Mouse (Mus musculus): ENCODE data around the gene Mmd. TPM values are rescaled to one million over a fixed set of nuclear protein-coding genes. Genes with fewer than 3 reads are reported as not detected.
"Not testable (repeated sequence)": the region's sequence is repeated elsewhere in the genome, so short reads cannot be mapped to it uniquely, and the experiment has no call there.

Mmd gene
- polyA plus RNA-seq, 1 experiment from 2014 or later = 25.5 TPM

- peak; percentile 80 for ATAC-seq (ENCODE audit: low FRiP score, low TSS enrichment)
- peaks cover 28% of the 10 kb centered on the region; the same call in 1 of the 2 replicates for H3K36me3 ChIP-seq (ENCODE audit: control insufficient read depth, insufficient read depth, low read length)
- no peaks in the 10 kb centered on the region for H3K27me3 ChIP-seq (ENCODE audit: control insufficient read depth, insufficient read depth, low read length)
- H3K4me2 ChIP-seq (replicated peaks; ENCODE audit: low read depth, low read length) = no peak overlapping the region
- H3K9ac ChIP-seq (ENCODE audit: low read depth, low read length) = no peak overlapping the region
- H3K4me1 ChIP-seq (ENCODE audit: control insufficient read depth, insufficient read depth, low read length) = peaks cover 11% of the 10 kb centered on the region
- H3K27ac ChIP-seq (ENCODE audit: low read depth, low read length) = peak overlapping the region; percentile 37; the same call in 1 of the 2 replicates
- 37% methylated on average over 18 of the region's 18 CpGs for WGBS
- H3K4me3 ChIP-seq (ENCODE audit: low read length) = no peak overlapping the region
- H3K9me3 ChIP-seq (ENCODE audit: control insufficient read depth, low read length) = no peaks in the 10 kb centered on the region
Measured at GRCm38 (mm10) chr11:90269398-90270123, 20.3 kb downstream of the Mmd start.

- Histone ChIP-seq H3K27me3 (ENCODE audit: control insufficient read depth, insufficient read depth, low read length) (no peaks in the 10 kb centered on the region), H3K4me1 (ENCODE audit: control insufficient read depth, insufficient read depth, low read length) (peaks cover 11% of the 10 kb centered on the region), H3K36me3 (ENCODE audit: control insufficient read depth, insufficient read depth, low read length) (peaks cover 25% of the 10 kb centered on the region; the same call in 1 of the 2 replicates), H3K9ac (ENCODE audit: low read depth, low read length) (no peak overlapping the region), H3K4me3 (ENCODE audit: low read length) (no peak overlapping the region), H3K4me2 (replicated peaks; ENCODE audit: low read depth, low read length) (no peak overlapping the region), H3K27ac (ENCODE audit: low read depth, low read length) (no peak overlapping the region), H3K9me3 (ENCODE audit: control insufficient read depth, low read length) (no peaks in the 10 kb centered on the region)
- no peak for ATAC-seq (ENCODE audit: low FRiP score, low TSS enrichment)
- WGBS = 81% methylated on average over 11 of the region's 11 CpGs
Measured at GRCm38 (mm10) chr11:90270132-90270877, 21.0 kb downstream of the Mmd start.

- ATAC-seq (ENCODE audit: low FRiP score, low TSS enrichment) = no peak
- H3K4me1 ChIP-seq (ENCODE audit: control insufficient read depth, insufficient read depth, low read length) = peaks cover 16% of the 10 kb centered on the region
- H3K27ac ChIP-seq (ENCODE audit: low read depth, low read length) = no peak overlapping the region
- 67% methylated on average over 1 of the region's 1 CpGs for WGBS
- no peak overlapping the region for H3K9ac ChIP-seq (ENCODE audit: low read depth, low read length)
- no peaks in the 10 kb centered on the region for H3K9me3 ChIP-seq (ENCODE audit: control insufficient read depth, low read length)
- H3K27me3 ChIP-seq (ENCODE audit: control insufficient read depth, insufficient read depth, low read length) = no peaks in the 10 kb centered on the region
- H3K4me3 ChIP-seq (ENCODE audit: low read length) = no peak overlapping the region
- no peak overlapping the region for H3K4me2 ChIP-seq (replicated peaks; ENCODE audit: low read depth, low read length)
- H3K36me3 ChIP-seq (ENCODE audit: control insufficient read depth, insufficient read depth, low read length) = peaks cover 25% of the 10 kb centered on the region; the same call in 1 of the 2 replicates
Measured at GRCm38 (mm10) chr11:90274187-90274586, 24.9 kb downstream of the Mmd start.

GRCm38 (mm10) chr11:90275663-90276062 is 26.4 kb downstream of the Mmd start:
- H3K4me3 ChIP-seq (ENCODE audit: low read length) = no peak overlapping the region
- no peak overlapping the region for H3K4me2 ChIP-seq (replicated peaks; ENCODE audit: low read depth, low read length)
- no peaks in the 10 kb centered on the region for H3K27me3 ChIP-seq (ENCODE audit: control insufficient read depth, insufficient read depth, low read length)
- H3K4me1 ChIP-seq (ENCODE audit: control insufficient read depth, insufficient read depth, low read length) = peaks cover 8% of the 10 kb centered on the region; the same call in 1 of the 2 replicates
- H3K9me3 ChIP-seq (ENCODE audit: control insufficient read depth, low read length) = no peaks in the 10 kb centered on the region
- peaks cover 21% of the 10 kb centered on the region; the same call in 1 of the 2 replicates for H3K36me3 ChIP-seq (ENCODE audit: control insufficient read depth, insufficient read depth, low read length)
- no peak overlapping the region for H3K9ac ChIP-seq (ENCODE audit: low read depth, low read length)
- 76% methylated on average over 7 of the region's 7 CpGs for WGBS
- no peak for ATAC-seq (ENCODE audit: low FRiP score, low TSS enrichment)
- no peak overlapping the region for H3K27ac ChIP-seq (ENCODE audit: low read depth, low read length)

GRCm38 (mm10) chr11:90276150-90276549 is 26.9 kb downstream of the Mmd start:
- 49% methylated on average over 8 of the region's 8 CpGs for WGBS
- no peak for ATAC-seq (ENCODE audit: low FRiP score, low TSS enrichment)

GRCm38 (mm10) chr11:90276561-90276960 is 27.3 kb downstream of the Mmd start:
- no peak for ATAC-seq (ENCODE audit: low FRiP score, low TSS enrichment)
- 69% methylated on average over 12 of the region's 12 CpGs for WGBS
- Histone ChIP-seq H3K9me3 (ENCODE audit: control insufficient read depth, low read length) (no peaks in the 10 kb centered on the region), H3K9ac (ENCODE audit: low read depth, low read length) (no peak overlapping the region), H3K4me1 (ENCODE audit: control insufficient read depth, insufficient read depth, low read length) (peaks cover 8% of the 10 kb centered on the region; the same call in 1 of the 2 replicates), H3K4me3 (ENCODE audit: low read length) (no peak overlapping the region), H3K27ac (ENCODE audit: low read depth, low read length) (no peak overlapping the region), H3K36me3 (ENCODE audit: control insufficient read depth, insufficient read depth, low read length) (peaks cover 18% of the 10 kb centered on the region; the same call in 1 of the 2 replicates), H3K4me2 (replicated peaks; ENCODE audit: low read depth, low read length) (no peak overlapping the region), H3K27me3 (ENCODE audit: control insufficient read depth, insufficient read depth, low read length) (no peaks in the 10 kb centered on the region)

More at GRCm38 (mm10) chr11:90276150-90276549, 26.9 kb downstream of the Mmd start:
- Histone ChIP-seq H3K9ac (ENCODE audit: low read depth, low read length) (no peak overlapping the region), H3K4me3 (ENCODE audit: low read length) (no peak overlapping the region), H3K4me1 (ENCODE audit: control insufficient read depth, insufficient read depth, low read length) (peaks cover 8% of the 10 kb centered on the region; the same call in 1 of the 2 replicates), H3K27me3 (ENCODE audit: control insufficient read depth, insufficient read depth, low read length) (no peaks in the 10 kb centered on the region), H3K9me3 (ENCODE audit: control insufficient read depth, low read length) (no peaks in the 10 kb centered on the region), H3K4me2 (replicated peaks; ENCODE audit: low read depth, low read length) (no peak overlapping the region), H3K36me3 (ENCODE audit: control insufficient read depth, insufficient read depth, low read length) (peaks cover 18% of the 10 kb centered on the region; the same call in 1 of the 2 replicates), H3K27ac (ENCODE audit: low read depth, low read length) (no peak overlapping the region)

GRCm38 (mm10) chr11:90280069-90280468 is 30.8 kb downstream of the Mmd start:
- WGBS = 86% methylated on average over 5 of the region's 5 CpGs
- H3K9me3 ChIP-seq (ENCODE audit: control insufficient read depth, low read length) = no peaks in the 10 kb centered on the region

GRCm38 (mm10) chr11:90281943-90282342 is 32.7 kb downstream of the Mmd start:
- H3K36me3 ChIP-seq (ENCODE audit: control insufficient read depth, insufficient read depth, low read length); H3K4me3 ChIP-seq (ENCODE audit: low read length); H3K9me3 ChIP-seq (ENCODE audit: control insufficient read depth, low read length); H3K27me3 ChIP-seq (ENCODE audit: control insufficient read depth, insufficient read depth, low read length); H3K9ac ChIP-seq (ENCODE audit: low read depth, low read length); H3K4me2 ChIP-seq (replicated peaks; ENCODE audit: low read depth, low read length); H3K4me1 ChIP-seq (ENCODE audit: control insufficient read depth, insufficient read depth, low read length); H3K27ac ChIP-seq (ENCODE audit: low read depth, low read length); ATAC-seq (ENCODE audit: low FRiP score, low TSS enrichment): not testable (repeated sequence)
- WGBS = 86% methylated on average over 2 of the region's 2 CpGs

More at GRCm38 (mm10) chr11:90280069-90280468, 30.8 kb downstream of the Mmd start:
- no peak for ATAC-seq (ENCODE audit: low FRiP score, low TSS enrichment)
- Histone ChIP-seq H3K4me2 (replicated peaks; ENCODE audit: low read depth, low read length) (no peak overlapping the region), H3K4me3 (ENCODE audit: low read length) (no peak overlapping the region), H3K4me1 (ENCODE audit: control insufficient read depth, insufficient read depth, low read length) (peaks cover 8% of the 10 kb centered on the region; the same call in 1 of the 2 replicates), H3K27me3 (ENCODE audit: control insufficient read depth, insufficient read depth, low read length) (no peaks in the 10 kb centered on the region), H3K36me3 (ENCODE audit: control insufficient read depth, insufficient read depth, low read length) (no peaks in the 10 kb centered on the region; the same call in 1 of the 2 replicates), H3K9ac (ENCODE audit: low read depth, low read length) (no peak overlapping the region), H3K27ac (ENCODE audit: low read depth, low read length) (no peak overlapping the region)

- Histone ChIP-seq H3K27me3 (ENCODE audit: control insufficient read depth, insufficient read depth, low read length) (no peaks in the 10 kb centered on the region), H3K4me3 (ENCODE audit: low read length) (no peak overlapping the region), H3K4me2 (replicated peaks; ENCODE audit: low read depth, low read length) (no peak overlapping the region), H3K9me3 (ENCODE audit: control insufficient read depth, low read length) (no peaks in the 10 kb centered on the region), H3K4me1 (ENCODE audit: control insufficient read depth, insufficient read depth, low read length) (no peaks in the 10 kb centered on the region), H3K27ac (ENCODE audit: low read depth, low read length) (no peak overlapping the region), H3K36me3 (ENCODE audit: control insufficient read depth, insufficient read depth, low read length) (no peaks in the 10 kb centered on the region), H3K9ac (ENCODE audit: low read depth, low read length) (no peak overlapping the region)
- no peak for ATAC-seq (ENCODE audit: low FRiP score, low TSS enrichment)
- WGBS = 58% methylated on average over 4 of the region's 4 CpGs
Measured at GRCm38 (mm10) chr11:90283159-90283558, 33.9 kb downstream of the Mmd start.

Measured in kidney, embryonic 14.5 days (tissue).